Mouse (Mus musculus) left cerebral cortex, postnatal 4 days (tissue): ENCODE results near the gene Arhgap32. TPM values are rescaled to one million over a fixed set of nuclear protein-coding genes. Genes with fewer than 3 reads are reported as not detected.
"Not testable (repeated sequence)": the region's sequence is repeated elsewhere in the genome, so short reads cannot be mapped to it uniquely, and the experiment has no call there.

Experiments
- DNase-seq: peaks from one replicate; pipeline ENCODE4 v3.0.0-alpha.2; 2022
- intact Hi-C: fragments of 180-260 bp; cut with DNase I; formaldehyde crosslinking; loops from one replicate; pipeline ENCODE4 v1.15.1; 2025
- total RNA-seq, 2 experiments: library from RNA; stranded (reverse); gene quantifications; 2 replicates each; pipeline ENCODE4 v1.2.3; 2021

Gene Arhgap32
- total RNA-seq, 2 experiments from 2014 or later = 197 to 209 TPM

DNA sequence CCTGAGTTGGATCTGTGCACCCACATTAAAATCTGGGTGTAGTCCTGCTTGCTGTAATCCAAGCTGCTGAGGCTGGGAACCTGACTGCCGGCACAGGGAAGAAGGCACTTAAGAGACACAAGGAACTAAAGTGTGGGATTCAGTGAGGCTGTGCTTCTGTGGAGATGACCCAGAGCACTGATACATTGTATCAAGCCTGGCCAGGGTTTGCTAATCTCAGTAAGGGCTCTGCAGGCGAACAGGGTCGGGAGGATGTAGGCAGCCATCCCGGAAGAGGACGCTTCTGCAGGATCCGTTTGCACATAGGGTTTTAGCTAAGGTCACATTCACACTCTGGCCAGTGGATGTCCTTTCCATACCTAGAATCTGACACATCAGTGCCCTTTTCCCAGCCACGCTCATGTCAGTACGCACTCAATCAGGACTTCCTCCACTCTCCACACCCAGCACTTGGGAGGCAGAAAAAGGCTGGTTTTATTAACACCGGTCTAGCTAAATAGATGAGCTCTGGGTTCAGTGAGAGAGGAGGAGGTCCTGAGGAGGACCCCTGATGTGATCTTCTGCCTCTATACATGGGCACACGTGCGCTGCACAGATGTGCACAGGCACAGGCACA, 20.9 kb downstream of the Arhgap32 start:
- intact Hi-C loops = no loop called here
- no peak for DNase-seq

DNA sequence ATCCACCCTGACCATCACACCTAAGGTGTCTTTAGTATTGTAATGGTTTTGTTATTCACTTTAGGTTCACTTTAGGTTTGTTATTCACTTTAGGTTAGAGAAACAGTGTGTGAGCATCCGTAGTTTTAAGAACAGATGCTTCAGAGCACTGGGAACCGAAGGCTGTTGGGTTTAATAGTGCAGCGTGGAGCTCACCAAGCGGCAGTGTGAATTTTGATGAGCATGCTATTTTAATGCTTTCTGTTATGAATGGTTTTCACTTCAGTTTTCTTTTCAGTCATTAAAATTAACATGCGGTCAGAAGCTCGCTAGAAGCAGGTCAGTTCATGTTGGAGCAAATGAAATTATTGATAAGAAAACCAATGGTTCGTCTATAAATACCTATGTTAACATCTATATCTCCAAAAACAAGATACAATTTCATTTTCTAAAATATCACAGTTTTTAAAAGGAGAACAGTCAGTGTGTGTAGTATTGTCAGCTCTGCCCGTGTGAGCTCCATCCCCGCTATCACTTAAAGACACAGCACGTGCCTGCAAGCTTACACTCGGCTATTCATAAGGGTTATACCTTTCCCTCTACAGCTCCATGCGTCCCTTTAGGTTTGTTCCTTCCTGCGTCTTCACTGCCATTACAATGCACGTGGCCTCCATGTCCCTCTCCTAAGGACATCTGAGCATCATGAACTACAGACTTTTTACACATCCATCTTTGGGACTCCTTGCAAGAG, 21.9 kb downstream of the Arhgap32 start:
- no peak for DNase-seq

GRCm38 (mm10) chr9:32138616-32139015, 22.7 kb downstream of the Arhgap32 start:
- intact Hi-C loops = no loop called here
- no peak for DNase-seq

More for the DNA sequence above, 21.9 kb downstream of the Arhgap32 start:
- intact Hi-C loops = no loop called here

DNA sequence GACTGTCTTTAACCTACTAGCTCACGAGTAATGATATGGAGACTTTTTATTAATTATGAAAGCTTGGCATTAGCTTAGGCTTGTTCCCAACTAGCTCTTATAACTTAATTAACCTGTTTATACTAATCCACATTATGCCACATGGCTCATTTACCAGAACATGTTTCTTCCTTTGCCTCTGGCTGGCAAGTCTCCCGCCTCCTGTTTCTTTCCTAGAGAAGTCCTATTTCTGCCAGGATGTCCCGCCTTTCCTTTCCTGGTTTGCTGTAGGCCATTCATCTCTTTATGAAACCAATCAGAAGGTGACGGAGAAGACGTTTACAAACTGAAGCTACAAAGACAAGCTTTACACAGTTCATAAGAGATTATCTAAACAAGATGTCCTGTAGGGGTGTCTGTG, 23.7 kb downstream of the Arhgap32 start:
- DNase-seq = no peak
- intact Hi-C loops = no loop called here

DNA sequence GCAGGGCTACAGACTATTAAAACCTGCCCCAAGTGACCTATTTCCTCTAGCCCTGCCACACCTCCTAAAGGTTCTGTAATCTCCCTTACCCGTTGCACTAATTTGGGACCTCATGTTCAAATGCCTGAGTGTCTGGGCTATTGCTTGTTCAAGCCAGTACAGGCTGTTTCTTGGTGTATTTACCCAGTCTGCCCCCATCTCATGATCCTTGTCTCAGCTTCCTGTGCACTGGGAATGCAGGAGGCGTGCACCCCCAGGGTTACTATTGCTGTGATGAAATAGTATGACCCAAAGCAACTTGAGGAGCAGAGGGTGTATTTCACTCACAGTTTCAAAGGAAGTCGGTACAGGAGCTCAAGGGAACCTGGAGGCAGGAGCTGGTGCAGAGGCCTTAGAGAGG, 26.9 kb downstream of the Arhgap32 start:
- DNase-seq = no peak
- intact Hi-C loops = no loop called here

GRCm38 (mm10) chr9:32143451-32143850, 27.5 kb downstream of the Arhgap32 start:
- intact Hi-C loops = no loop called here
- no peak for DNase-seq

DNA sequence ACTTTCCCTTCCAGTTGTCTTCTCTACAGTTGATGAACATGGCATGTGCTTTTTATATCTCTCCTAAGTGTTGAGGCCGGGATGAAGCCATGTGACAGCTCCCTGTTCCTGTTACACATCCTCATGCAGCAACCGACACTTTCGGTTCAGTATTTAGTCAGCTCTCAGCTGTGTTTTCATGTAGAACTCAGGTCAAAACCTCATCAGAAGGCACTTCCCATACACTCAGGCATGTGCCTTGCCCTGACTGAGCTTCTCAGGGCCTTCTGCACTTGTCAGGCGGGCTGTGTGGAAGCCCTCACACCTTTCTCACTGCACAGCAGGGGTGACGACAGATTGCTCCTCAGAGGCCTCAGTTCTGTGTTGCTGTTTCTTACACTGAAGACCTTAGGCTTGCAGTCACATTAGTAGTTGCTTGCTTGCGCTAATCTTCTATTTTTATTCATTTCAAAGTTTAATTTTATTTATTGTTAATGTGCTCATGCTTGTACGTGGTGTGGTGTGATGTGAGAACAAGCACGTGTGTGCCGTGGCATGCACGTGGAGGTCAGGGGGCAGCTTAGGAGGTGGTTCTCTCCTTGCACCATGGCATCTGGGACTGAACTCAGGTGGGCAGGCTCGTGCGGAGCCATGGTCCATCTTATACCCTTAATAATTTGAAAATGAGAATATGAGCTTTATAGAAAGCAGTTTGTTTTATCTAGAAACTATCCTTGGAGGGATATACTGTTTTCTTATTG, 30.5 kb downstream of the Arhgap32 start:
- DNase-seq = no peak
- intact Hi-C loops = no loop called here

GRCm38 (mm10) chr9:32149241-32149640, 33.3 kb downstream of the Arhgap32 start:
- DNase-seq = peak; percentile 9
- intact Hi-C loops = no loop called here

DNA sequence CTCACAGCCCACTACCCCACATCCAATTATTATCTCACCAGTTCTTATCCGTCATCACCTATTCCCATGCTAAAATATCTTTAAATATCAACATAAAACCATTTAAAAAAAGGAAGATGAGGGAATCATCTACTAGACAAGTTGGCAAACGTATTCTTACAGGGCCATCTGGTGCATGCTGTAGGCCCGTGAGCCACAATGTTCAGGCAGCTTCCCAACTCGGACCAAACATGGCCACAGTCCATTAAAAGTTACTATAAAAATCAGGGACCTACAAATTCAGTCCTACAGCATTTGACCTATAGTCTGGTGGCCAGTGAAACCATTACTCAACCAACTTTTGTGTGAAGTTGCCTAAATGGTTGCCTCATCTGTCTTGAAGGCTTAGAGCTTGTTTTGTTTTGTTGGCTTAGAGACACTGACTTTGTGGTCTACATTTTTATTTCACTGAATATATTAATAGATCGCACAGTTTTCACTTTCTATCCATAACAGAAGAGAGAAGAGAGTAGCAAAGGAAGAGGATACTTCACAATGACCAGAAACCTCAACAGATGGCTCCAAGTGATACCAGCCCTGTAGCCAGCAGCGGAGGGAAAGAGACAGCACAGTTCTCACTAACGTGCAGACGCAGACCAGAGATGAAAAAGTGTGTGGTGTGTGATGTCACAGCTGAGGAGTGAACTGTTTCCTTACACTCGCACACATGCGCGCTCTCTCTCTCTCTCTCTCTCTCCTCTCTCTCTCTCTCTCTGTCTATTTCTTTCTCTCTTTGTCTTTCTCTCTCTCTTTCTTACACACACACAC, 34.1 kb downstream of the Arhgap32 start:
- intact Hi-C loops = loop anchor here (10.0 kb wide), 2 partner anchors 115 to 205 kb away; no protein-coding TSS in a partner anchor
- no peak for DNase-seq

DNA sequence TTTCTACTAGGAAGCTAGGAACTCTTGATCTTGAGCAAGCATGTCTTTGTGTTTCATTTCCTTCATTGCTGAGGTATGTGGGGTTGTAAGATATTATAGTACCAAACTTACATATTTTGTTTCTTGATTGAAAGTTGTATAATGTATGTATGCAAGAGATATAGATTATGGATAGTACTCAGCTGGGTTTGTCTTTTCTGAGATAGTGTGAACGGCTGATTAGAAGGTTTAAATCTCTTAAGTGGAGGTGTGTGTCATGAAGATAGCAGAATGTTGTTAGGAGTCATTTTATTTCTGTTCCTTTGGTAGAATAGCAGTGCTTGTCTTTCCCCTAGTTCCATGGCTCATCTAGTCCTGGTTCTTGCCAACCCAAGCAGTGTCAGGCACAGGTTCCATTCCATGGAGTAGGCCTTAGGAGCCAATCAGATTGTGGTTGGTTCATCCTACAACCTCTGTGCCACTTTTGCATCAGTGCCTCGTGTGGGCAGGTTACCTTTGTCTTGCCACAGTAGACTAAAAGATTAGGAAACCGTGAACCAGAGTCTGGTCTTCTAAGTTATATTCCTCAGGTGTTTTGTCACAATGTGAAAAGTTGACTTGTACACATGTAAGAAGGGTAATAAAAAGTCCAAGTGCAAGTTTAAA, 38.9 kb downstream of the Arhgap32 start:
- intact Hi-C loops = loop anchor here (5.0 to 10.0 kb wide), 3 partner anchors 120 to 210 kb away; no protein-coding TSS in a partner anchor
- no peak for DNase-seq

DNA sequence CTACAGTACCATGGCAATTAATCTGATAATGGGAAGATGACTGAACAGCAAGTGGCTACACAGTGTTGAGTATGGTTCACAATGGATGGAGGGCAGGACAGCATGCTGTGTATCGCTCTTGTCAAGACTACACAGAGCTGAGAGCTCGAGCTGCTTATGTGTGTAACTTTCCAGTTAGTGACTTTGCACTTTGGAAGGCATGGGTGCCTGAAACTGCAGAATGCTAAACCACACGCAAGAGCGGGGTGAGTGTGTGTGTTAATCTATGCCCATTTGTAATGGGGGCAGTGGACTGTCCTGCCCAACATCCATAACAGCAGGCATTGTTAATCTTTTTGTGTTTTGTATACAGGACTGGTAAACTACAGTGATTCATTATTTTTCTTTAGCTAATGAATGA, 40.8 kb downstream of the Arhgap32 start:
- DNase-seq = no peak
- intact Hi-C loops = loop anchor here (5.0 to 10.0 kb wide), 3 partner anchors 122 to 212 kb away; no protein-coding TSS in a partner anchor

DNA sequence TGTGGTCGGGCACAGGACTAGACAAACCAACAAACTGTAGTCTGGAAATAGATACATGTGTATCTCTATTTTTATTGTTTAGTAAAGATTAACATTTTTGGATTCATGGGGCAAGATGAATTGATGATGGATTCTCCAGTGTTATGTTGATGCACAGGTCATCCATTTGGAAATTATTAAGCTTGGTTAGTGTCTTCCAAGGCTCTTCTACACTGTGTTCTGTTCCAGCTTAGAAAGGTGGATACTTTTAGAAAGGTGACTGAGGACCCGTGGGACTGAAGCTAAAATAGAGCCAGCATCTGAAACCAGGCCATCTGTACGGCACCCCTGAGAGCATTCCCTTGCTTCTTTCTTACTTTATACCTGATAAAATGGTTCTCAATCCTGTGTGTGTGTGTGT, 41.3 kb downstream of the Arhgap32 start:
- intact Hi-C loops = loop anchor here (5.0 to 10.0 kb wide), 3 partner anchors 122 to 212 kb away; no protein-coding TSS in a partner anchor
- DNase-seq = no peak

GRCm38 (mm10) chr9:32158837-32159543, 43.1 kb downstream of the Arhgap32 start:
- peak; percentile 67 for DNase-seq
- intact Hi-C loops = loop anchor here (5.0 to 10.0 kb wide), 3 partner anchors 124 to 214 kb away; no protein-coding TSS in a partner anchor

DNA sequence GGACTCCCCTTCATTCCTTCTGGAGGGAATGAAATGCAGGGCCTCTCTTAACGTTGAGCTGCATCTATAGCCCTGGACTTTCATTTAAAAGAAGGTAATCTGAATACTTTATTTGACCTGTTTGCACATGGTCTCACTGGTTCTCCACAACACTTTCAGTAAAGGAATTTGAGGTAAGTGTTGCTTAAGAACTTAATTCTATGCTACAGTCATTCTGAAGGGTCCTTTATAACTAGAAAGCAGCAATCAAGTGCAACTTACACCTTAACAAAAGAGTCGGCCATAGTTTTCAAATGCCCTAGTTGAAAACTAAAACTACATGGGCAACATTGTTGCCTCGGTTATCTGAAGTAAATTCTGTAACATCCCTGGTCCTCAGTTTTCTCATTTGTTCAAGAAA, 43.8 kb downstream of the Arhgap32 start:
- no peak for DNase-seq
- intact Hi-C loops = loop anchor here (5.0 to 10.0 kb wide), 3 partner anchors 125 to 215 kb away; no protein-coding TSS in a partner anchor

GRCm38 (mm10) chr9:32162792-32163191, 46.9 kb downstream of the Arhgap32 start:
- DNase-seq = no peak
- intact Hi-C loops = no loop called here

GRCm38 (mm10) chr9:32163820-32164219, 47.9 kb downstream of the Arhgap32 start:
- peak; percentile 12 for DNase-seq
- intact Hi-C loops = not testable (repeated sequence)

- no peak for DNase-seq
- intact Hi-C loops = no loop called here
These were observed 52.7 kb downstream of the Arhgap32 start for GRCm38 (mm10) chr9:32168546-32169137.

GRCm38 (mm10) chr9:32170713-32171112, 54.8 kb downstream of the Arhgap32 start:
- intact Hi-C loops = no loop called here
- no peak for DNase-seq

GRCm38 (mm10) chr9:32176612-32177011, 60.7 kb downstream of the Arhgap32 start:
- peak; percentile 60 for DNase-seq
- intact Hi-C loops = no loop called here
